Mouse (Mus musculus): ENCODE measurements around the gene Insr.

Insr gene

GRCm38 (mm10) chr8:3273799-3274198, 5.6 kb downstream of the Insr start:
- no peak for DNase-seq

DNA sequence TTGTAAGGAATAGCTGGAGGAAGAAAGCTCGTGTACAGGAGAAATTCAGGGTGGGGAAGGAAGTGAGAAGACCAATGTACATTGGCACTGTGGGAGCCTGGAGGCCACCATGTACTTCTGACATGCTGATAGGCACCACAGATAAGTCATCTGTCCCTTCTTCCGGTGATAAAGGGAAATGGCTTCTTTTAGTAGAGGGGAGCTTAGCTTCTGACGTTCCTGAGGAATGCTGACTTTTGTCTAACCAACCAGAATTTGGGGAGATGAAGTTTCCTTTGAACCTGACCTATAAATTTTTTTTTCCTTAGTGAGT, 12.0 kb downstream of the Insr start:
- DNase-seq = no peak

DNA sequence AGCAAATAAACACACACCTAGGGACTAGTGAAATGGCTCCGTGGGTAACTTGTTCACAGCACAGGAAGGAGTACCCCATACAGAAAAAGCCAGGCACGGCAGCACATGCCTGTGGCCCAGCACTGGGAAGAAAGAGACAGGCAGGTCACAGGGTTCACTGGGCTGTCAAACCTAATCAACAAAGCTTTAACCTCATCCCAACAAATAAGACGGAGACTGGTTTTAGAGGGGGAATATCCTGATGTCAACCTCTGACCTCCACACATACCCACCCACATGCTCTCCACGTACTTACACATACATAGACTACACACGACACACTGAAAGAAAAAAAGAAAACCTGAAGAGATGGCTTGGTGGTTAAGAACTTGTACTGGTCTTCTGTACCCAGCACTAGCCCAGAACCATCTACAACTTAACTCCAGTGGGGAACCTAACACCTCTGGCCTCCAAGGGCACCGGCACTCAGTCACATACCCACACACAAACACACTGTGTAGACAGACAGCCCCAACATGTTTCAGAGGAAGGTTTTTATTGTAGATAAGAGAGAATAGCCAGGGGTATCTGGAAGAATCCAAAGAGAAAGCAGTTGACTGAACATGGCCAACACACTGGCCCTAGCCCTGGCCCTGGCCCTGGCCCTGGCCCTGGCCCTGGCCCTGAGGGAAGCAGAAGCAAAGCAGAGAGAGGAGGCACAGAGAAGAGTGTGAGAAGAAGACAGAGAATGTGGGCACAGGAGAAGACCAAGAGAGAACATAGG, 12.6 kb downstream of the Insr start:
- peak; percentile 63 for DNase-seq

GRCm38 (mm10) chr8:3265182-3265581, 14.2 kb downstream of the Insr start:
- DNase-seq = no peak

DNA sequence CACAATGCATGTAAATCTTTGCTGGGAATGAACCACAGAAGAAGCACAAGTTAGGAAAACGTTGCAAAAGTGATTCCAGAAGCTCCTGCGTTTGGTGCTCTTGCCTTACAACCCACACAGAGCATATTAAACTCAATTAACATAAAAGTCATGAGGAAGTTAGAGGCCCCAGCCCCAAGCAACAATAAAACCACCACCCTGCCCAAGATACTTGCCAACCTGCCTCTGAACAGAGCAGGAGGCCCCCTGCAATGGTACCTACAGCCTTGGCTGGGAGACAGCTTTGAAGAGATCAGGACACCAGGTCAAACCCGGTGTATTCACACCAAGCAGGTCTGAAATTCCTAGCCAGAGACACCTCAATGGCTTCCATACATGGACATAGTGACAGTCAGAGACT, 16.6 kb downstream of the Insr start:
- no peak for DNase-seq

- no peak for DNase-seq
Measured at GRCm38 (mm10) chr8:3261101-3261500, 18.3 kb downstream of the Insr start.

- peak; percentile 79 for DNase-seq
Measured at GRCm38 (mm10) chr8:3260127-3260811, 19.1 kb downstream of the Insr start.

GRCm38 (mm10) chr8:3256147-3256940, 23.1 kb downstream of the Insr start:
- no peak for DNase-seq

DNA sequence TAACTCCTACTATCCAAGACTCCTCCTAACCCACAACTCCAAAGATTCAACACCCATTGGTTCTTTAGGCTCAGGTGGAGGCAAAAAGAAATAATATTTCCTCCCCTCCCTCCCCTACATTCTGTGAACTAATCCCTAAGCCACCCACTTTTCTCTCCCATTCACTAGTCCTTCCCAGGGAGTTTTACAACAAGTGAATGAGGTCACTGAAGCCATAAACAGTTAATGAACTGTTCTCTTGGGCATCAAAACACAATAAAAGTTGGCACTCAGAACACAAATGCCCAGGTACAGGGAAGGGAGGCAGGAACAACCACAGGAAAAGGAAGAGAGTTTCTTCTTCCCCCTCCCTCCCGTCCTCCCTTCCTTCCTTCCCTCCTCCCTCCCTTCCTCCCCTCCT, 24.1 kb downstream of the Insr start:
- DNase-seq = no peak

DNA sequence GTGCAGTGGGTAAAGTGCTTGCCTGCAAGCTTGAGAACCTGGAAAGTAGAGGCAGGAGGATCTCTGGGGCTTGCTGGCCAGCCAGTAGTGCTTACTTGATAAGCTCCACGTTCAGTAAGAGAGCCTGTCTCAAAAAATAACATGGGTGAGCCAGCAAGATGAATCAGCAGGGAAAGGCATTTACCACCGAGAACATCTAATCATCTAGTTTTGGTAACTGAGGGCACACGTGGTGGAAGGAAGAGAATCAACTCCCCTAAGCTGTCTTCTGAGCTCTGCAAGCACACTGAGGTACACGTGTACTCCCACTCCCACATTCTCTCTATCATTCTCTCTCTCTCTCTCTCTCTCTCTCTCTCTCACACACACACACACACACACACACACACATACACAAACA, 26.2 kb downstream of the Insr start:
- DNase-seq = no peak

- DNase-seq = no peak
Measured at GRCm38 (mm10) chr8:3252665-3253064, 26.8 kb downstream of the Insr start.

- DNase-seq = no peak
Measured at GRCm38 (mm10) chr8:3251101-3251500, 28.3 kb downstream of the Insr start.

GRCm38 (mm10) chr8:3249886-3250285, 29.5 kb downstream of the Insr start:
- DNase-seq = no peak

GRCm38 (mm10) chr8:3248704-3249103, 30.7 kb downstream of the Insr start:
- DNase-seq = no peak

- DNase-seq = no peak
Measured at GRCm38 (mm10) chr8:3247129-3247528, 32.3 kb downstream of the Insr start.

GRCm38 (mm10) chr8:3243229-3243628, 36.2 kb downstream of the Insr start:
- DNase-seq = no peak

DNA sequence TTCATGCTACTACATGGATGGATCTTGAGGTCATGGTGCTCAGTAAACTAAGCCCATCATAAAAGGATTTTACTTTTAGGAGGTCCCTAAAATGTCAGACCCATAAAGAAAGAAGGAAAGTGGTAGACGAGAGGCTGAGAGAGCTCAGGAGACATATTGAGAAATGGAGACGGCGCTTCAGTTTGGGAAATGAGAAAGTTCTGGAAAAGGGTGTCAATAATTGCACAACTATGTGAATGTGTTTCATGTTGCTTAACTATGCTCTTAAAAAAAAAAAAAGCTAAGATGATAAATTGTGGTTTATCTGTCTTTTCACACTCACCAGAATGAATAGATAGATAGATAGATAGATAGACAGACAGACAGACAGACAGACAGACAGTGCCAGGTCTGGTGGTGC, 38.7 kb downstream of the Insr start:
- DNase-seq = no peak

DNA sequence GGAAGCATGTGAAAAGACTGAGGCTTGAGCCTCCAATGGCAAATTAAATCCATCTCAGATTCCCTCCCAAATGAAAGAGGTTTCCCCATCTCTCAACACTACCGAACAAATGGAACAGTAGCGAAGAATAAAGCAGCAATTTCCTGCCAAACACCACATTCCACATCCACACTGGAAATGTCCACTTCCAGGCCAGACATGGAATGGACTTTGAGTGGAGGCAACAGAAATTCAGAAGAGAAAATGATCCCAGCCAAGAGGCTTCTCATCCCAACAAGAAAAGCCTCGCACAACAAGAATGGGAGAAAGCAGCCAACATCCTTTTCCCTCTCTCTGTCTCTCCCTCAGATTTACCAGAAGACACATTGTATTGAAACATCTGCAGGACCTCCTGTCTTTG, 39.8 kb downstream of the Insr start:
- DNase-seq = no peak

- no peak for DNase-seq
Measured at GRCm38 (mm10) chr8:3238792-3239191, 40.6 kb downstream of the Insr start.

DNA sequence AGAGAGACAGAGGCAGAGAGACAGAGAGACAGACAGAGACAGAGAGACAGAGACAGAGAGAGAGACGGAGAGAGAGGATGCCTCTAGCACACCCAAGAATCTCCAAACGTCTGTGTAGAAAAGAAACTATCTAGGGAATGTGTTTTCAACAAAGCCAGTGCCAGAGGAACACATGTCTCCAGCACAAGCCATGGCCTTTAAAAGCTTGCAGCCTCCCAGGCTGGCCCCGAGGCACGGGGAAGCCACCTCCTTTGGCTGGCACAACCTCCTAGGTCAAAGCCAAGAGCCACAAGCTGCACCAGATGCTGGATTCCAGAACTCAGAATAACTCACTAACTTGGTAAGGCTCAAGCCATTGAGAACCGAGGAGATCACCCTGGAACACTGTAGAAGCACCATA, 42.1 kb downstream of the Insr start:
- DNase-seq = no peak

DNA sequence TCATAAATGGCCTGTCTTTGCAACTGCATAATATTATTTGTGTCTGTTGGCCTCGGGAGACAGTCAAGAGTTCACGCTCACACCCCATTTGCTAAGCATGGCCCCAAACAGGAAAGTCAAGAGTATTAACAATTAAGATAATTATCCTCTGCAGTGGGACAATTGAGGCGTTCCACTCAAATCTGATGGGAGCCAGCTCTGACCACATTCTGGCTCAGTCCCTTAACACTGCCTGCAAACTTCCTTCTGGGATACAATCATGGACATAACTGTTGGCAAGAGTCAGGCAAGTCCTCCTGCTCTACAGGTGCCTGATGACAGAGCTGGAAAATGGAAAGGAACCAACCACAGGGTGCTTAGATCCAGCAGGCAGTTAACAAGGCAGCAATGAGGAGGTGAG, 43.1 kb downstream of the Insr start:
- DNase-seq = no peak

- DNase-seq = no peak
Measured at GRCm38 (mm10) chr8:3234569-3234968, 44.8 kb downstream of the Insr start.

DNA sequence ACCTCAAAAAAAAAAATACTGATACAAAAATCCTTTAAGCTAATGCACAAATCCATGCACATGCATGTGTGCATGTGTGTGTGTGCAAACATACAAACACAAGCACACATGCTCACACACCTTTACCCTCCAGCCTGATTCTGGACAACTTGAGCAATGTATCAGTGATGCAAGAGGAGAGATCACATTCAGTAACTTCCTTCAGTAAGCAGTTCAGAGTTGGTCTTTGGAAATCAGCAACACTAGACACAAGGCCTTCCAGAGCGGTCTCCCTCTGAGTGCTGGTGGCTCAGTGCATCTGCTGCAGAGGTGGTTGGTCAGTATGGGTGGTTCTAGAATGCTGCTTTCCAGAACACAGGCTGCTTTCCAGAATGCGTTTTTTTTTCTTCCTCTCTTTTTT, 46.8 kb downstream of the Insr start:
- DNase-seq = no peak
